Mouse (Mus musculus): ENCODE data around the gene 1700008O03Rik.
A peak's percentile ranks its signal among the peaks of the same experiment; 100 is the strongest.

1700008O03Rik gene

DNA sequence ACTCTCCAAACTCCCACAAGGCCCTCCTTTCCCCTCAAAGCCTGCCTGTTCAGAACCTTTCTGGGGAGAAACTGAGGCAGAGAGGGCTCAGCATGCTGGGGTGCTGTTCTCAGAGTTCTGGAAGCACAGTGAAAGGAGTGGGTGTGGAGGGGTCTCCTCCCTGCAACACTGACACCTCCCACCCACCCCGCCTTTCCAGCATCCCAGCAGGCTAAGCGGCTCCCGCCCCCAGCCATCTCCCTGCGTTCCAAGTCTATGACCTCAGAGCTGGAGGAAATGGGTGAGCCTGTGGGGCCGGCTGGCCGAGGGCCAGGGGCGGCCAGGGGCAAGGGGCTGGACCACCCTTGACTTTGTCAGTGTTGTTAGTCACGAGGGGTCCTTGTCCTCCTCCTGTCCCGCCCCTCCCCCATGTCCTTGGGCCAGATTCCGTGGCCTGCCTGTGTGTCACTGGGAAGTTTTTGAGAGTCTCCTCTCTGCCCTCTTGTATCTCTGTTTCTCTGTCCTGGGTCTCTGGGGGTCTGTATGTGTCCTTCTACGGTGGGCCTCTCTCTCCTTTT lies 42.1 kb downstream of the 1700008O03Rik start:
- peak; percentile 23 to 52 for DNase-seq

DNA sequence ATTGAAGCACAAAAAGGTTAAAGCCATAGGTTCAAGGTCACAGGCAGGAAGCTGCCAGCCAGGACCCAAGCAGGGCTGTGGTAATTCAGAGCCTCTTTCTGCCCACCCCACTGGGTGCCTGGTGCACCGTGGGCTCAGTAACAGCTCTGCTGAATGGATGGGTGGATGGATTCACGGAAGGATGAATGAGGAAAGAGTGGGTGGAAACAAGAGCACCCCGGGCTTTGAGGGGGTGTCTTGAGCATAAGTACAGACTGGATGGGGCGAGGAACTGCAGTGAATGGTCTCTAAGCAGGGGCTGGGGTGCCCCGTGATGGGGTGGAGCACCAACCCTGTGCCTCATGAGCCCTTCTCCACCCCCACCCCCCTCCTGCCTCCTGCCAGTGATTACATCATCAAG lies 43.9 kb downstream of the 1700008O03Rik start:
- no peak for DNase-seq

DNA sequence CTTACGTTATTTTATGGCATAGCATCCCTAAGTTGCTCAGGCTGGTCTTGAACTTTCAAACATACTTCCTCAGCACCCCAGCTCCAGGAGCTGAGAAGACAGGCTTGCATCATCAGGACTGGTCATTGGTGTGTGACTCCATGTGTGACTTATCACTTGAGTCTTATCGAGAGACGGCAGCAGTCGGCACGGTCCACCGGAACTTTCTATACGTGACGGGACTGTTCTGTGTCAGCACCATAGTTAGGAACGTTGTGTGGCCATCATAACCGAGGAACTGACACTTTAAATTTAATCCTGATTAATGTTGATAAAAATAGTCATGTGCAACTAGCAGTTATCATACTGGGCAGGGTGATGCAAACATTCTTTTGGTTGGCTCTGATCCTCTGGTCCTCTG lies 44.5 kb downstream of the 1700008O03Rik start:
- DNase-seq, result no peak

DNA sequence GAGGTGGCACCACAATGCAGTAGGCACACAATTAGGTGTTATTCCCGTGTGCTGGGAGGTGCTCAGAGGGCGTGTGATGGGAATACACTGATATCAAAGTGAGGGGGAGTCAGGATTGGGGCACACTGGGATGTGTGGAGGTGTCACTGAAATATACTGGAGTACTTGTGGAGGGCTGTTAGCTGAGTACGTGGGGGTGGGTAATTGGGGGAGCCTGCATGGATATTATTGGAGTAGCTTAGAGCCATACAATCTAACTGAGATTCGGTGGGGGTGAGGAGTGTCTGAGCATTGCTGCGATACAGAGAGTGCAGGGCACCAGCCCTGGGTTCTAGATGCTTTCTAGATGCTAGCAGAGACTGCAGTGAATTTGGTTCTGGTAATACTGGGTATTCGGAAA lies 45.4 kb downstream of the 1700008O03Rik start:
- no peak for DNase-seq

DNA sequence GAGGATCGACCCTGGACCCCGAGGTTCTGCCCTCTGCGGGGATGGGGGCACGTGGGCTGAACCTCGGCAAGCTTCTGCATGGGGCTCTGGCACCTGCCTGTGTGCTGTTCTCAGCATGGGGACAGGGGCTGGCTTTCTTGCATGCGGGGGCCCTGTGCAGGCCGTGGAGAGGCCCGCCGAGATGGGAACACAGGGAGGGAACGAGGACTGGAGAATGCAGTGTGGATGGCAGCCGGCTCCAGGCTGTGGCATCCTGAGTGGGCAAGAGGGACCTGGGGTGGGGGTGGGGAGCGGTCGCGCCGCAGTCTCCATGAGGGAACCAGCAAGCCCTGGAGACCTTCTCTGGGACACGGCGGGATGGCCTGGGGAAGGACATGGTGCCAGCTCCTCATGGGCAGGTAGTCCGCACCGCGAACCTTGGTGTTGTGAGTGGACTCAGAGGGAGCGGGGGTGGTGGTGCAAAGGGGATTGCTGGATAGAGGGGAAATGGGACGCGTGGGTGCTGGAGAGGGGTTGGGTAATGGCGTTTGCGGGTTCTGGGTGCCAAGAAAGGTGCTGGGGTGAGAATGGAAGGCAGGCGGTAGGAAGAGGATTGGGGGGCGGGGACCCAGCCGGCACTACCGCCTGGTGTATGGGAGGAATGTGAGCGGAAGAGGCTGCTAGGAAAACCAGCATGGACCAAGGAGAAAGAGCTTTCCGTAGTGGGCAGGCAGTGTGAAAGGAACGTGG lies 48.3 kb downstream of the 1700008O03Rik start:
- DNase-seq, result no peak

DNA sequence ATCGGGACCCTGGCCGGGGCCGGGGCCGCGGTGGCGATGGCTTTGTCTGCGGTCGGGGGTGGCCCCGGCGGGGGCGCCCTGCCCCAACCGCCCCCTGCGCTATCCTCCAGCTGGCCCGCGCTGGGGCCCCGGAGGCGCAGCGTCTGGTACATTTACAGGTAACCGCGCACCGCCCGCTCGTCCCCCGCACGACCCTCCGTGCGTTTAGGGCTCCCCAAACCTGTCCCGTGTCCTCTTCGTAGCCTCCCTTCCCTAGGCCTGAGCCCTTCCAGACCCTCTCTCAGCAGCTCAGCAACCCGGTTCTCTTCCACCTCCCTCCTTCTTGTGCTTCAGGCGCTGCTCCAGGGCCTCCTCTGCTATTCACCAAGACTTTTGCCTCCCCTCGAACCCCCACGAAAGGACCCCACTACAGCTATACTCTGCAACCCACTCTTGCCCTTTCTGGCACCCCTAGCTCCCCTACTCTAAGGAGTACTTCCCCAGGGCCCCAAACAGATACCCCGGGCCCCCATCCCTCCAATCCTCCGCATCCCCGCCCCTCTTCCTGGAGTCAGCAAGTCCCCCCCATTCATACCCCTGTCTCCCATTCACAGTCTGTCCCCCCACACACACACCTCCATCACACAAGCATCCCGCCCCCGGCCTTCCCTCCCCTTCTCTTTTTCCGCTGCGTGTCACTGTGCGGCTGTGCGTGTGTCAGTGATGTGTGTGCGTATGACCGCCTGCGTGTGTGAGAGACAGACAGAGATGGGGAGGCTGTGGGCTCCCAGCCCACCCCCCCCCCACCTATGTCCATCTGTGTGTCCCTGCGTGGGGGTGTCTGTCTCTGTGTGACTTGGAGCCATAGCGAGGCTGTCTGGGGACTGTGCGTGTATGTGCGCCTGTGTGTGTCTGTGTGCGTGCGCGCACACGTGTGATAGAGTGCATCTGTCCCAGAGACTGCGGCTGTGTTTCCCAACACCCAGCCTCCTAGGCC lies 49.3 kb downstream of the 1700008O03Rik start:
- no peak for DNase-seq

DNA sequence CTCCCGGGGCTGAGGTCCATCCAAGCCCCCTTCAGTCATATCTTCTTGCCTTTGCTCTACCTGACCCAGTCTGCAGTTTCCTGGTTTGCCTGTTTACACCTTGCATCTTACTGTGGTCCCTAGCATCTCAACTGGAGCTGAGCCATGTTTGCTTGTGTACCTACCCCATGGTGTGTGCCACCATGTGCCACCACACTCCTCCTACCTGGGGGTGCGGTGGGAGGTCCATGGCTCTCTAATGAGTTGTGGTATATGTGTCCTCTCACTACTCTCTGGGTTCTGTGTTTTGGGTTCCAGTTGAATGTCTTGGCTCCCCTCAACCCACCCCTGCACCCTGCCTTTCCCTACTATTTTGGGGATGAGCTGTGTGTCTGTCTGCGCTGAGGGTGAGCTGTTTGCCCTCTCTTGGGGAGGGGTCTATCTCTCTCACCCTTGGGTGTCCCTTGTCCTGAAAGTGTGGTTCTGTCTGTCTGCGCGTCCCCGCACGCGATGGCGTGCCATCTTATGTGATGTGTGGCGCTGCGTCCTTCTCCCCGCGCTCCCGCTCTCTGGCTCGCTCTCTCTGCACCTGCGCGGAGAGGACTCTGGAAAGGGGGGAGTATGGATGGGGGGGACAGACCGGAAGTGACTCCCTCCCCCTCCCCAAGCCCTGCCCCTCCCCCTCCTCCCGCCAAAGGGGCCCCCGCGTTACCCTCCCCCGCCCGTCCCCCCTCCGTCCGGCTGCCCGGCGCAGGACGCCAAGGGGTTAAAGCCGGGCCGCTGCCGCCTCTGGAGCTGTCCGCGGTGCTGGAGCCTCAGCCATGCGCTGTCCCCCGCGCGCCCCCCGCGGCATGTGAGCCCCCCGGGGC lies 50.4 kb downstream of the 1700008O03Rik start:
- peak in 1 of 2 experiments; percentile 45 for DNase-seq

DNA sequence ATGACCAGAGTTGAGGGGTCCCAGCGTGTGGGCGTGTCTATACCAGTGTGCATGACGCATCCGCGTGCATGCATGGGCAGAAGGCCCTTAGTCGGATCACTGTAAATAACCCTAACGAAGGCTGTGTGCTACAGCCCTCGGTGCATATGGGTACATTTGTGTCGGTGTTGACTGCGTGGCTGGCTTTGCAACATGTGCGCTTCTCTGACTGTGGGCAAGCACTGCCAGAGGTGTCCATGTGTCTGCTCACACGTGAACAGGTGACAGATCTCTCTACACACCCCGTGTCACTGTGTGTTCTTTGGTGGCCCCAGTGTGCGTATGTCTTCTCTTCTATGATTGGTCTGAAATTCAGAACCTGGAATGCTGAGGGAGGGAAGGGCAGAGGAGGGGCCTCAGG lies 51.5 kb downstream of the 1700008O03Rik start:
- DNase-seq, result no peak

DNA sequence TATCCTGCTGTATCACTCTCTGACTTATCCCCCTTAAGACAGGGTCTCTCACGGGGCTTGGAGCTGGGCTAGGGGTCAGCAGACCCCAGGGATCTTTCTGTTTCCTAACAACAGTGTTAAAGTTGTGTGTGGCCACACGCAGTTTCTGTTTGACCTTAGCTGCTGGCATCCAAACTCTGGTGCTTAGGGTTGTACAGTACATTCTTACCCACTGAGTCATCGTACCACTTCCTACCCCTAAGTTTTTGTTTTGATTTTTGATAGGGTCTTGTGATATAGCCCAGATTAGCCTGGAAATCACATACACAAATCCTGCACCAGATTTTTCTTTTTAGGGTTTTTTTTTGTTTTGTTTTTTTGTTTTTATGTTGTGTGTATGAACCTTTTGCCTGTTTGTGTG lies 53.3 kb downstream of the 1700008O03Rik start:
- no peak for DNase-seq

DNA sequence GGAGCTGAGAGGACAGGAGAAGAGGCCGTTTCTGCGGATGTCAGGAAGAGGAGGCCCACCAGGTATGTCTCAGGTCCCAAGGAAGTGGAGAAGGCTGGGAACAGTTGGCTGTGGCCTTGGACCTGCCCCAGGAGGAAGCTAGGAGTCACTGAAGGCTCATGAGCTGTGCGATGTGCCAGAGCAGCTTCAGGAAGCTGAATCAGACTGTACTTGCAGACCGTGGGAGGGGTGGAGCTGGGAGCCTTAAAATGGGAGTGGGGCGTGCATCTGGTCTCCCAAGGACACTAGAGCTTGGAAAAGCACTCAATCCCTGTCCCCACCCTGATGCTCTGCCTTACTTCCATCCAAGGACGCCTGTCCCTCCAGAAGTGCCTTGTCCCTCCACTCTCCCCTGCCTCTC lies 59.0 kb downstream of the 1700008O03Rik start:
- no peak for DNase-seq

DNA sequence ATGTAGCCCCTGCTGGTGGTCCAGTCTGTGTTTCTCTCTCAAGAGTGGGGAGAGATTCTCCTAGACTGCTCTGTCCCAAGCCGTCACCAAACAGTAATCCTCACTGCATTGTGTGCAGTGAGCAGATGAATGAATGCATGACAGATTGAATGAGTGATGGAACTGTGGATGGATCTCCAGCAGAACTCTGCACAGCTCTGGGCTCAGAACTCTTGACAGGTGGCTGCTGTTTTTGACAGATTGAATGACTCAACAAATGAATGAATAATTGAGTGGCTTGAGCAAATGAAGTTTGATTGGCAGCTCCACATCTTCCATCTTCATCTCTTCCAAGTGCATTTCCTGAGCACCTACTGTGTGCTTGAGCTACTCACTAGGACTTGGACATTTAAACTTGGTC lies 63.3 kb downstream of the 1700008O03Rik start:
- DNase-seq, result no peak

DNA sequence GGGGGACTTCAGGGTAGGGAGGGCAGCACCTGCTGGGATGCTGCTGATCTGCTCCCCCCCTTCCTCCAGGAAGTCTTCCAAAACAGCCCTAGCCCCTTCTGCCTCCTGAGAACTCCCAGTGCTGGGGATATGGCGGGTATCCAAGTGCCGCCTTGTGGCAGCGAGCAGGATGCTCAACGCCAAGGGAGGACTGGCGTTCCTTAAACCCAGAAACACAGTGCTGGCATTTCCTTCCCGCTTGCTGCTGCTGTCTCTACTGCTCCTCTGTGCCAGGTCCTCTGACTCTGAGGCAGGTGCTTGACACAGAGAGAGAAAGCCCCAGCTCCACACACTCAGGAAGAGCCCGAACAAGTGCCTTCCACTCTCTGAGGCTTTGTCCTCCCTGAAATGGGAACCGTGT lies 64.7 kb downstream of the 1700008O03Rik start:
- DNase-seq, result no peak

DNA sequence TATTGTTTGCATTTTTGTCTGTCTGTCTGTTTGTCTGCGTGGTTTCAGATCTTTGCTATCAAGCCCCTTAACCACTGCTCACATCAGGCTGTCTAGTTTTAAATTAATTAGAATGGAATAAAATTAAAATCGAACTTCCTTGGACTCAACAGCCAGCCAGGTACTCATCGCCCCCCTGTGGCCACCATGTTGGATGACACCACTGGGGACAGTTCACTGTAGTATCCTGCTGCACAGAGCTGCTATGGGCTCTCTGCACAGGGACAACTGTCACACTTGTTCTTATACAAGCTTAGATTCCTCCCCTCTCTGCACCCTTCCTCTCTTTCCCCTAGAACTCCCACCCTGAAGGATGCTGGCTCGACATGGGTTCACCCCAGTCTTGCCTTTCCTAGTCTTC lies 67.7 kb downstream of the 1700008O03Rik start:
- peak in 1 of 2 experiments; percentile 24 for DNase-seq

DNA sequence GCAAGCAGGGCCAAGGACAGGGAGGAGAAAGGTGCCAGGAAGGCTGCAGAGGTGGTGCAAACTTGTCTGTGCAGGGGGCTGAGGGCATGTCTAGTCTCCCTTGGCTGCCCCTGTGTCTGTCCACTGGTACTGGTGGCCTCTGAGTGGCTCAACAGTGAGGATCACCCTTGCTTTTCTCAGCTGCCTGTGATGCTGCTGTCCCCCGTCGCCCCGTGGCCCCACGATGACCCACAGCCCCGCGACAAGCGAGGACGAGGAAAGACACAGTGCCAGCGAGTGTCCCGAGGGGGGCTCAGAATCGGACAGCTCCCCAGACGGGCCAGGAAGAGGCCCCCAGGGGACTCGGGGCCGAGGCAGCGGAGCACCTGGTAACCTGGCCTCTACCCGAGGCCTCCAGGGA lies 73.1 kb downstream of the 1700008O03Rik start:
- no peak for DNase-seq

DNA sequence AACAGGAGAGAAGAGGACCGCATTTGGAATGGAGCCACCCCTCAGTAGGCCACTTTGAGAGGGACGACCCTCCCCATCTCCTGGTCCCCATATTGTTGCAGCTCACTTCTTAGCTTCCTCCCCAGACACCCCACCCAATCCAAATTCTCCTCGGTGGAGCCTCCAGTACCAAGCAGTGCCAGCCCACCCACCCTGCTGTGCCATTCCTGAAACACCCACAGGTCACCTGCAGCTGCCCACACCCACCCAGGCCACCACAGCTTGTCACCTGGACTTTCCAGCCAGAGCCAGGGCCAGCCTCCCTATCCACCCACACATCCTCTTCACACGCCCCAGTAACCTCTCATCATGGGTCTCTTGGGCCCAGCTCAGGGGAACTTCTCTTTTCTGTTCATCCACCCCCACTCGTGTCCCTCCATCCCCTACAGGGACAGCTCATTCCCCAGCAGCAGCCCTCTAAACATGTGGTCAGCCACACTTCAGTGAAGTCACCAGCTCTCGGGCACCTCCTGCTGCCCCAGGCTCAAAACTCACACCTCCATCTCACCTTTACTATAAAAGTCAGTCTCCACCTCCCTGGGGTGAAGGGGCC lies 73.8 kb downstream of the 1700008O03Rik start:
- peak in 1 of 2 experiments; percentile 27 for DNase-seq

DNA sequence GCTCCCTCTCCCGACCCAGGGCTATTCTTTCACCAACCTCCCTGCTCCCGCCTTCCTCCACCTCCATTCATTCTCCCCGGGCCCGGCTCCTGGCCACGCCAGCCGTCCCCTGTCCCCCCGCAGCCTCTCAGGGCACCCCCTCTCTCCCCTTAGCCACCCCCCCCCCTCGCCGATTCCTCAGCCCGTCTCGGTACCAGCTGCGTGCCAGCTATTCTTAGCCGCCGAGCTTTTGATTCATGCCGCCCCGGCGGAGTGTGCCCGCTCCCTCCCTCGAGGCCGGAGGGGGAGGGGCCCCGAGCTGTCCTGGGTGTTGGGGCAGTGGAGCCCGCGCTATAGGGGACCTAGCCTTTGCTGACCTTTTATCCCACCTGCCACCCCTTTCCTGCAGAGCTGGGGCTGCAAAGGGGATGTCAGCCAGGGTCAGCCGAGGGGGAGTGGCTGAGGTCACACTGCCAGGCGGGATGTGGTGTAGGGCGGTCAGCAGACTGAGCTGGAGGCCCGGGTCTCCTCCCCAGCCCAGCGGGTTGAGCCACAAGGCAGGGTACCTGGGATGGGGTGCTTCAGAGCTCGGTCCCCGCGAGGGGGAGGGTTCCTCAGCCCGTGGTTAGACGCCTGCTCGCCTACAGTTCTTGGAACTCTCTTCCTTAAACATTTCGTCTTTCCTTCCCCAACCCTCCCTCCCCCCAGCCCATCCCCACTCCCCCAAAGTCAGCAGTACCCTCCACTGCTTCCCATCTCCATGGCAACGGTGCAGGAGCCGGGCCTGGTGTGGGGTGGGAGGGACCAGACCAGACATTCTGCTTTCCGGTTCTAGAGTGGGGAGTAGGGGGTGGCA lies 74.5 kb downstream of the 1700008O03Rik start:
- peak in 1 of 2 experiments; percentile 45 for DNase-seq

DNA sequence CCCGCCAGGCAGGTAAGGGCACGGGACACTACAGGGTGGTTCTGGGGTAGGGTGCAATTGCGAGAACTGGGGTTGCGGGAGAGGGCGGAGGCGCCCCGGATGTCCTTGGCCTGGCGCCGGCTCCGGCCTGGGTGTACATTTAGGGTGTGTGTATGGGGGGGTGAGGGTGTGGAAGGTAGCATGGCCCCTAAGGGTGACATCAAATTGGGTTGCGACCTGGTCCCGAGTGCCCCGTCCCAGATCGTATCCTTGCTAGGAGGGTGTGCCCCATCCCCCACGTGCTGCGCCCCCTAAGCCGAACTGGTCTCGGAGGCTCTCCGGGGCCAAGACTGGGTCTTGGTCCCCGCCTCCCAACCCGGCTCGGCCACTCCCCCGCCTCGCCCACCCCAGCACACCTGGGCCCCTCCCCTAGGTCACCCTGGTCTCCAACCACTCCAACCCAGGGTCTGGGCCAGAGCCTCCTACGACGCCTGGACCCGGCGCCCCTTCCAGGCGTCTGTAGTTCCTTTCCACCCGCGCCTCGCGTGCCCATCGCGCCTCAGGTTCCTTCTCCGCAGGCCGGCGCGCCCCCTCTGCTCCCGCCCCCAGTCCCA lies 75.2 kb downstream of the 1700008O03Rik start:
- DNase-seq, result no peak
